Mouse (Mus musculus): Measurements from ENCODE around the gene Dpagt1. TPM values are rescaled to one million over a fixed set of nuclear protein-coding genes. Genes with fewer than 3 reads are reported as not detected.
"Not testable (repeated sequence)": the region's sequence is repeated elsewhere in the genome, so short reads cannot be mapped to it uniquely, and the experiment has no call there.

Gene Dpagt1
- total RNA-seq, 1 experiment from 2014 or later, result 4.4 TPM

DNA sequence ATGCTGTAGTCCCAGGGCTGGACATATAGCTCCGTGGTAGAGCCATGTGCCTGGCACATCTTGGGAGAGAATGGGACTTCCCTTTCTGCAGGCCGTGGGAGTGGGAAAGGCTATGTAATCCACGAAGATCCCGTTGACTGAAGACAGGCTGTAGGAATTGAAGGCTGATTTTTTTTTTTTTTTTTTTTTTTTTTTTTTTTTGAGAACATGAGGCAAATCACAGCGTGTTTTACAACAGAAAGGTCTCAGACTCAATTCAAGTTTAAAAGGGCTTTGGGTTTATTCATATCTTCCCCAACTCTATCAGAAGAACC is 10.2 kb downstream of the Dpagt1 start:
- no peak for ATAC-seq (ENCODE audit: extremely low read depth, insufficient number of reproducible peaks, low FRiP score, poor library complexity, severe bottlenecking)

DNA sequence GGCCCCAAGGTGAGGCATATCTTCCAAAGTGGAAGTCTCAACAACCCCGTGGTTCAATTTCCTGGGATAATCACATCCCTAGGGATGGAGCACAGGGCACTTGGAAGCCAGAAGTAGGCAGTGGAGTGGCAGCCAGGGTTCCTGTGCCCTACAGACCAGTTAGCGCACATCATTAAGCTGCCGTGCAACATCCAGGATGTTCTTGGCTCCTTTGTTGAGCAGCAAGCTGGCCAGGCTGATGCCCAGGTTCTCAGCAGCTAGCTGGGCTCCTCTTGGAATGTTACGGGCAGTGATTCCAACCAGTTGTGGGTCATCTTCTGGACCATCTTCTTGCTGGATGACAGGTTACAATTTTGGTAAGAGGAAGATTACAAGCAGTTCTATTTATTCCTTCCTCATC is 10.7 kb downstream of the Dpagt1 start:
- ATAC-seq (ENCODE audit: extremely low read depth, insufficient number of reproducible peaks, low FRiP score, poor library complexity, severe bottlenecking), result not testable (repeated sequence)

DNA sequence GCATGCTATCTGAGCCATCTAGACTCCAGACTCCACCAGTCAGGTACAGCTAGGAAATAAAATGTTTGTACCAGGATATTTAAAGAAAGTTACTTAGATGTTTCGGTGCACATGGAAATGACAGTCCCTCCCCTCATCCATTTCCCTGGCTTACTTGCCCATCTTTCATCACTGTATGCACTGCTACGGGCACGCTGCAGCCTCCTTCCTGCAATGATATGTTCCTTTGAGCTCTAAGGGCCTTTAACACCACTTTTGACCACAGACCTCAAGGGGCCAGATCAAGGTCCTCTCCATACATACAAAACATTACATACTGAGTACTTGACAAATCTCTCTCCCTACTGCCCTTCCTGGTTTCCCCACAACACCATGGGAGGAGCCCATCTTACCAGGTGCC is 11.1 kb downstream of the Dpagt1 start:
- no peak for ATAC-seq (ENCODE audit: extremely low read depth, insufficient number of reproducible peaks, low FRiP score, poor library complexity, severe bottlenecking)

DNA sequence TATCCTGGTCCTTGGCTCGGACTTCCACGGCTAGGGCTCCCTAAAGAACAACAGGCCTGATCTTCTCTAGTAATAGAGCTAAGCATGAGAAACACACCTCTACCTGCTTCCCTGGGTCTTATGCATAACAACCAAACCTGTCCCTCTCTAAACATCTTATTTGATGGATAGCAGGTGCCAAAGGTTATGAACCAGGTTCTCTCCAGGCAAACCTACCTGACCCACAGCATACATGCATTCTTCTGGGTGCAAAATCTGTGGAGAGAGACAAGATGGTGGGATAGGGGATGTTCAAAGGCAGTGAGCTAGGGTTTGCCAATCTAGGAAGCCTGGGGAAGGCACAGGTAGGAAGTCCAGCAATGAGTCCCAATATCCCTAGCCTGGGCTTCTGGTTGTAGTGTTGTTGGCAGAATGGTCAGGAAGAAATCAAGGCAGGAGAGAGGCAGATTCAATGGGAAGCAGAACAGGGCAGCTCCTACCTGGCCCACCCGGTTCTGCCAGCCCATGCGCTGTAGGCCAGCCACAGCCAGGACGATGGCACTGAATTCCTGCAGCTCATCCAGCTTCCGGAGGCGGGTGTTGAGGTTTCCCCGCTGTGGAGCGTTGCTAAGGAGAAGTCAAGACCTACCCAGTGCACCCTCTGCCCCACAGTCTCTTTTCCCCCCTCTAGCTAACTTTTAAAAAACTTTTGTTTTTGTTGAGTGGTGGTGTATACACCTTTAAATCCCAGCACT is 11.8 kb downstream of the Dpagt1 start:
- no peak for ATAC-seq (ENCODE audit: extremely low read depth, insufficient number of reproducible peaks, low FRiP score, poor library complexity, severe bottlenecking)

DNA sequence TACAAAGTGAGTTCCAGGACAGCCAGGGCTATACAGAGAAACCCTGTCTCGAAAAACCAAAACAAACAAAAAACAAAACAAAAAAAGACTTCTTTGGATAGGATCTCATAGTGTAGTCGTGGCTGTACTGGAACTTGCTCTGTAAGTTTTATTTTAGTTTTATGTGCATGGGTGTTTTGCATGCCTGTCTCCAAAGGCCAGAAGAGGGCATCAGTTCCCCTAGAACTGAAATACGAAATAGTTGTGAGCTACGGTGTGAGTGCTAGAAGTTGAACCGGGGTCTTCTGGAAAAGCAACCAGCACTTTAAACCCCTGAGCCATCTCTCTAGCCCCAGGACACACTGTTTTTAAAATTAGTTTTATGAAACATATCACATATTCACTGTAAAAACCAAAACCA is 12.8 kb downstream of the Dpagt1 start:
- no peak for ATAC-seq (ENCODE audit: extremely low read depth, insufficient number of reproducible peaks, low FRiP score, poor library complexity, severe bottlenecking)

DNA sequence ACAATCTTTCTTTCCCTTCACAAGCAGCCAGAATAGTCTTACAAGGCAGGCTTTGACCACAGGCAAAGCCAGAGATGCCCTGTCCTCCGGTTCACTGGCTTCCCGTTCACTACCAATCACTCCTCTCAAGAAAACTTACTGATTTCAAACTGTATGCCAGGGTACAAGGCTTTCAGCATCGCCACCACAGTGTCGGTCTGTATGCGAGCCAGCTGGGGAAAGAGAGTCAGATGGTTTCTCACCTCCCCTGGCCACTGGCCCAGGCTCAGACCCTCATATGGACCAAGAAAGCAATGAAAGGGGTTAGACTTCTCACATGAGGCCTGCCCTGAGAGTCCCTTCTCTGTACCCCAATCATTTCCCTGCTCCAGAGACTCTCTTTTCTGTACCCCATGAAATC is 15.7 kb downstream of the Dpagt1 start:
- ATAC-seq (ENCODE audit: extremely low read depth, insufficient number of reproducible peaks, low FRiP score, poor library complexity, severe bottlenecking), result no peak

DNA sequence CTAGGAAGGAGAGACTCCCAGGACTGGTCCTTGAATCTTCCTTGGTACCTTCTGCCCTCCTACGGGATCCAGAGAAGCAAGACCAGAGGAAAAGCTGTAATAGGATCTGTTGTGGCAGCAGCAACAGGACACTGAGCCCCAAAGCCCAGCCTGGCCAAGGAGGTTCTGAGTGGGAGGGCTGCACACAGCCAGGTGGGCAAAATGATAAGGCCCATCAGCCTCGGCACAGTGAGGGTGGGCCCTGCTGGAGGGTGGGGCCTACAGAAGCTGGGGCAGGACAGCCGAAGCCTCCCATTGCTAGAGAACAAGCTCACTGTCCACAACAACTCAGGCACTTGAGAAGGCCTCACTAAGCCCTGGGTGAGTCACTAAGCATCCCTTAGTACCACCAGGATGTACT is 16.4 kb downstream of the Dpagt1 start:
- no peak for ATAC-seq (ENCODE audit: extremely low read depth, insufficient number of reproducible peaks, low FRiP score, poor library complexity, severe bottlenecking)

DNA sequence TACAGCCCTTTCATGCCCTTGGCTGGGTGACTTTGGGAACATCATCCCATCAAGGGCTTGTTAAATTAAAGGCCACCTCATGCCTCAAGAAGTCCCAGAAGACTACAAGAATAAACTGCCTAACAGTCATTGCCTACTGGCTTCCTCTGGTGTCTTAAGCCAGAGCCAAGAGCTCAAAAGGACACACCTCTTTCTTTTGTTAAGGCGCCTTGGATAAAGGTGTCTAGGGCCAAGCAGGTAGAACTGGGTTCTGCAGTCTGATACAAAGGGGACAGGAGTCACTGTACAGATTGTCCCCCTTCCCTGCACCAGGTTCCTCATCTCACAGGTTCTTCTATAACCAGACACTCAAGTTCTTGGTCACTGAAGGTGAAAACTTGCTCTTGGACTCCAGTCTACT is 16.8 kb downstream of the Dpagt1 start:
- no peak for ATAC-seq (ENCODE audit: extremely low read depth, insufficient number of reproducible peaks, low FRiP score, poor library complexity, severe bottlenecking)

DNA sequence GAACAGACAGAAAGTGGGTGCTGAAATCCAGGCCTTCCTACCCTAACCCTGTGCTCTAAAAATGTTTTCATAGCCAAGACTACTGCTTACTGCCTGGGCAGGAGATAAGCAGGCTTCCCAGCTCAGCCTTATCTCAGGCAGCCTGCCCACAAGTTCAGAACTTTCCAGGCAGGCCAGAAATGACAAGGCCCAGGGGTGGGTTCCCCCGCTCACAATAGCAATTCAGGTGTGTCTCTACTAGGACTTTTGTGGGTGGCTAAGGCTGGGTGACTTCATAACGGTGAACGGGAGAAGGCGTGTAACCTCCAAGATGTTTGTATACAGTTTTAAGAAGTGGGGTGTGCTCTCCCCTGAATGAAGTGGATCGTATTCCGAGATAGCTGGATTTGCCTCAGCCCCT is 17.5 kb downstream of the Dpagt1 start:
- ATAC-seq (ENCODE audit: extremely low read depth, insufficient number of reproducible peaks, low FRiP score, poor library complexity, severe bottlenecking), result no peak

DNA sequence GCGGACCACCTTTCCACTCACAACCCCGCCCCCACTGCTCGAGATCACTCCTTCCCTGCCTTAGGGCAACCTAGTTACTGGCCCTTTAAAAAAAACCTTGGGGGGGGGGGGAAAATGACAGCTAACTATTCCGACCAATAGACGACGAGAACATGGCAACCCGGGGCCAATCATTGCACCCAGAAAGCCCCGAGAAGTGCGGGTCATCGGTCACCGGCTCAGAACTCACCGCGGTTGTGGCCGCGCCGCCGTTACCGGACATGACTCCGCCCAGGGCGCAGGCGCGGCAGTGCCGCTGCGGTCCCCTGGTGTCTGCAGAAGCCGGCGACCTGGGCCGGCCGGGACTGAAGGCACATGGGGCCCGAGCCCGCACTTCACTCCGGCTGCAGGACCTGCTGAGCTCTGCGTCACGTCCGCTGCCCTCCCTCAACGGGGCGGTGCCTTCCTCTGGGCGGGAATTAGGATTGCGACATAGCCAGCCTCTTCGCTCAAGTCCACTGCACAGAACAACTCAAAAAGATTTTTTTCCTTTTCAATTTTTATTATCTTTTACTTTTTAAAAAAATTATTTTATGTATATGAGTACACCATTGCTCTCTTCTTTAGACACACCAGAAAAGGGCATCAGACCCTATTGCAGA is 18.1 kb downstream of the Dpagt1 start, which contains the start of gene Hmbs:
Gene Hmbs (minus strand): TSS at position 448 of the 641 bp plus-strand sequence.
- ATAC-seq (ENCODE audit: extremely low read depth, insufficient number of reproducible peaks, low FRiP score, poor library complexity, severe bottlenecking), result peak; percentile 88

DNA sequence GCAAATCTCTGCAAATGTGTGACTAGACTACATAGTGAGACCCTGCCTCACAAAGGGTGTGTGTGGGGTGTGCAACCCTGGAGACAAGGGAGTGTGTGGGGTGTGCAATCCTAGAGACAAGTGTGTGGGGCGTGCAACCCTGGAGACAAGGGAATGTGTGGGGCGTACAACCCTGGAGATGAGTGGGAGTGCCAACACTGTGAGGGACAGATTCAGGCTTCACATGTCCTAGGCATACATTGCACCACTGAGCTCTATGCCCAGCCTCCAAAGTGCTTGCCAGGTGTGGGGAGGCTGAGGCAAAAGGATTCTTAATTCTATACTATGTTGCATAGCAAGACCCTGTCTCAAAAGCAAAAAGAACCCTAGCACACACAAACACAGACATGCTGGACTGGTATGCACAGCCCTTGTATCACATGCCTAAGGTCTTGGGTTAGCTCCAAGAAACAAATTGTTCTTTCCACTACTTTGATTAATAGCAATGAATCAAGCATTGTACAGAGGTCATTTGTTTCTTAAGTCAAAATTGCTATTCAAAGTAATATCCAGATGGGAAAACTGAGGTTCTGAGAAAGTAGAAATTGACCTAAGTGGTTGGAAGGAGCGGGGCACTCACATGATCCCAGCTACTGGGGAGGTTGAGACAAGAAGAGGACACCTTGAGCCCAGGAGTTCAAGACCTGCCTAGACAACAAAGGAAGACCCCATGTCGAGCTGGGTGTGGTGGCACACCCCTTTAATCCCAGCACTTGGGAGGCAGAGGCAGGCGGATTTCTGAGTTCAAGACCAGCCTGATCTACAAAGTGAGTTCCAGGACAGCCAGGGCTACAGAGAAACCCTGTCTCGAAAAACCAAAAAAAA is 20.0 kb downstream of the Dpagt1 start:
- no peak for ATAC-seq (ENCODE audit: extremely low read depth, insufficient number of reproducible peaks, low FRiP score, poor library complexity, severe bottlenecking)

DNA sequence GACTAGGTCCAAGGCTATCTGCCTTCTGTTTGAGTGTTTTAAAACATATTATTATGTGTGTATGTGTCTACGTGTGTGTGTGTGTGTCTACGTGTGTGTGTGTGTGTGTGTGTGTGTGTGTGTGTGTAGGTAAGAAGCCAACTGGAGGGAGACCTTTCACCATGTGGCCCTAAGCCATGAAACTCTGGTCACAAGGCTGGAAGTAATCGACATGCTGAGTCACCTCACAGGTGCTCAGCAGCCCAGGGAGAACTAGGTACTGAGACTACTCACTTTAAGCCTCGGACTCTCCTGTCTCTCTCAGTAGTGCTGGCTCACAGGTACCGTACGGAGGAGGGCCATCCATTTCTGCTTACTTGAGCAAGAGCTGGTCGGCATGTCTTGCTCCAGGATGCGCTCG is 21.3 kb downstream of the Dpagt1 start:
- no peak for ATAC-seq (ENCODE audit: extremely low read depth, insufficient number of reproducible peaks, low FRiP score, poor library complexity, severe bottlenecking)

DNA sequence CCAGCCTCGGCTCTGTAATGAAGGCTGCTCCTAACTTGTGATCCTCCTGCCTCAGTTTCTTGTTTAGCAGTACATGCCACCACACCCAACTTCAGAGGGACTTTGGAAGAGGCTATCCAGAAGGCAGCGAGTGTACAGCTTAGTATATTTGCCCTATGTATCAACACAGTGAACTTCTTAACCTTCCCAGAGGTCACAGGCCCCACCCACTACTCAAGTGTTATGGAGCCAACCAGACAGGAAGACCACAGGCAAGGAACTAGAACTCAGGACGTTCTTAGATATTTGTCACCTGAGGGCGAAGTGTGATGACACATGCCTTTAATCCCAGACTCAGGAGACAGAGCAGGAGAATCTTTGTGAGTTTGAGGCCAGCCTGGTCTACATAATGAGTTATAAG is 21.8 kb downstream of the Dpagt1 start:
- ATAC-seq (ENCODE audit: extremely low read depth, insufficient number of reproducible peaks, low FRiP score, poor library complexity, severe bottlenecking), result no peak

DNA sequence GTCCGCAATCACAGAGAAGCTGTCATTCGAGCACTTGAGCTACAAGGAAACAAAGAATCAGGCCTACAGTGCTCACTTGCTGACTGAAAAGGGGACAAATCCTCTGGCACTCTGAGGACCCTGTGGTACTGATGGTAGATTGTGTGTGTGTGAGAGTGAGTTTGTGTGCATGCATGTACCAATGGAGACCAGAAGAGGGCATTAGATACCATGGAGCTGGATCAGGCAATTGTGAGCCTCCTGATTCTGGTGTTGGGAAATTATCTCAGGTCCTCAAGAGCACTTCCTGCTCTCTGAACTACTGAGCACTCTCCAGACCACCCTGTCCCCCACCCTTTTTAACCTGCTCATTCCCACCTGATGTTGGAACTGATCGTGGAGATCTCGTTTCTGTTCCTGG is 22.7 kb downstream of the Dpagt1 start:
- ATAC-seq (ENCODE audit: extremely low read depth, insufficient number of reproducible peaks, low FRiP score, poor library complexity, severe bottlenecking), result no peak

DNA sequence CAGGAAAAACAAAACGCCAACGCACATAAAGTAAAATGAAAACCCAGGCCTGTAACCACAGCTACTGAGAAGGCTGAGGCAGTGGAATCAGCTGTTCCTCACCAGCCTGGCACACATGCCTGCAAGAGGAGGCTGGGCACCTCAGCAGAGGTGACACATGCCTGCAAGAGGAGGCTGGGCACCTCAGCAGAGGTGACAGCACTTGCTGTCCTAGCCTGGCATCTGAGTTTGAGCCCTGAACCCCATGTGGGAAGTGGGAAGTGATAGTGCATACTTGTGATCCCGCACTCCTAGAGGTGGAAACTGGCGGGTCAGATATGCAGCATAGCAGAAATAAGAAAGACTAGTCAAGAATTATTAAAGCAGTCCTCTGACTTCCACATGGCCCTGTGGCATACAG is 25.6 kb downstream of the Dpagt1 start:
- ATAC-seq (ENCODE audit: extremely low read depth, insufficient number of reproducible peaks, low FRiP score, poor library complexity, severe bottlenecking), result no peak

DNA sequence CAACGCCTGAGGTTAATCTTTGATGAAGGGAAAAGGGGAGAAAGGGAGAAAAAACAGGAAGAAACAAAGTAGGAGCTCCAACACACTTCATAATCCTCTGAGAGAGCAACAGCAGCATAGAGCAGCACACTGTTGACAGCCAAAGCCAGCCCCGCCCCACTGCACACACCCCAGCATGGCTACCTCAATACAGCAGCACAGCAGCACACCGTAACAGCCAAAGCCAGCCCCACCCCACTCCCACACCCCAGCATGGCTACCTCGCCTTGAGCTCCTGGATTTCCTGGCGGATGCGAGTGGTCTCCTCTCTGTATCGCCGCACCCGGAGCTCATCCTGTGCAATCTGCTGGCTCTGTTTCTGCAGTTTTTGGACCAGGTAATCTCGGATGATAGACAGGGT is 26.5 kb downstream of the Dpagt1 start:
- no peak for ATAC-seq (ENCODE audit: extremely low read depth, insufficient number of reproducible peaks, low FRiP score, poor library complexity, severe bottlenecking)

DNA sequence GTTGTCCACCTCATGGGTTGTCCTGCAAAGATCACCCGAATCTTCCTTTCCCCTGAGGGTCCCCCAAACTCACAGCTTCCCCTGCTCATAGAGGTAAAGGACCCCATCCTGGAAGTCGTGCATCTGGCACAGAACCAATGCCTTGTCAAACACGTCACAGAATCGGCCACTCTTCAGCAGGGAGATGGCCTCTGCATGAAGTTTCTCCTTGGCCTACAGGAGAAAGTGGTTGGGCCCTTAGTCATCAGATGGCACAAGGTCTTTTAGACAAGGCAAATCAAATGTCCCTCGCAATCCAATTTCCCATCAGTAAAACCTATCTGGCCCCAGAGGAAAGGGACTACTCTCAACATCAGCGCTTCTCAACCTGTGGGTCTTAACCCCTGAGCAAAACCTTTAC is 27.3 kb downstream of the Dpagt1 start:
- no peak for ATAC-seq (ENCODE audit: extremely low read depth, insufficient number of reproducible peaks, low FRiP score, poor library complexity, severe bottlenecking)

DNA sequence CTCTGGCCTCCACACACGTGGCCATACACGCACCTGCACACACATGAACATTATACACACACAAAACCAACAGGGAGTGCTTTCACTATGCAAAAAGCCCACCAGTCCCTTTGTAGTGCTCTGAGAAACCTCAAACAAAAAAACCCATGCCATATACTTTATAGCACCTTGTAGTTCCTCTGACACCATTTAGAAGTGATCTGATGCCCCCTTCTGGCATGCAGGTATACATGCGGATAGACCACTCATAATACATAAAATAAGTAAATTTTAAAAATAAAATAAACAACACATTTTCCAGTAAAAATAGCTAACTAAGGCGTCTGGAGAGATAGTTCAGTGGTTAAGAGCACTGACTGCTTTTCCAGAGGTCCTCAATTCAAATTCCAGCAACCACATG is 31.4 kb downstream of the Dpagt1 start:
- ATAC-seq (ENCODE audit: extremely low read depth, insufficient number of reproducible peaks, low FRiP score, poor library complexity, severe bottlenecking), result no peak; the same call in 1 of the 2 replicates

DNA sequence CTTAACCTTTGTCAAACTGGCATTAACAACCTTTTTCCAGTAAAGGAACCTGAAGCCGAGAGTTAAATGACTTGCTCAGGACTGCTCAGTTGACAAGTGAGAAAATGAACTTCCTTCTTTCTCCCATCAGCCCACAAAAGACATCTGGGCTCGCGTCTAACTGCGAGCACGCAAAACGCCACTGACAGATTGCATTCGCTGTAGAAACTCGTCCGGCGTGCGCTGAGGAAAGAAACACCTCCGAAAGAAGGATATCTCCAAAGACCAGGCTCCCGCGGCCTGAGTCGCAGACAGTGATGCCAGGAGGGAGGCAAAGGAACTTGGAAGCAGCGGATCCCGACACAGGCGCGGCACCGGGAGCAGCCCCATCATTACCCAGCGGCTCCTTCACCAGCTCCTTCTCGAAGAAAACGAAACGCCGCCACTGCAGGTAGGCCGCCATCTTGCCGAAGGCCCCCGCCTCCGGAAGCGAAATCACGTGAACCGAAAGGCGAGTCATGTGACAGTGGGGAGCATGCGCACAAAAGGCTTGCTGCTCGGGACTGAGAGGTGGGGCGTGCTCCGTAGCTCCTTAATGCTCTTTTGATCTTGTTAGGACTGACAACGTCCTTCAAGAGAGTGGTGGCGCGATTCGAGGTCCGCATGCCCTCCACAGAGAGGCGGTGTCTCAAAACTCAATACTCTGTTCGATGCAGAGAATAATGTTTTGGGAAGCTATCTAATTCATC is 35.5 kb downstream of the Dpagt1 start, which contains the start of gene Vps11:
Gene Vps11 (minus strand): TSS at position 481 of the 728 bp plus-strand sequence.
- ATAC-seq (ENCODE audit: extremely low read depth, insufficient number of reproducible peaks, low FRiP score, poor library complexity, severe bottlenecking), result peak; percentile 90

All from neutrophil, adult 5-6 weeks (primary cell).